Mouse (Mus musculus): ENCODE measurements around the gene Fam240a. TPM values are rescaled to one million over a fixed set of nuclear protein-coding genes. Genes with fewer than 3 reads are reported as not detected.

The Fam240a gene
- total RNA-seq, 2 experiments from 2014 or later, result not detected

Small RNAs within 50 kb of the gene (microRNA-seq; reads per million reads assigned to microRNA genes)
- not detected for gene Gm24269

Other genes starting within 250 kb of the Fam240a start
- gene Myl3, start 175.0 kb downstream of the Fam240a start, total RNA-seq (2021), result 10 to 100 TPM; 10.6 to 78.0 TPM
- 10 to 100 TPM; 13.4 to 13.9 TPM for gene Pth1r, start 169.7 kb downstream of the Fam240a start, total RNA-seq (2021)
- not detected for gene Prss42, start 118.7 kb downstream of the Fam240a start, total RNA-seq (2021)
- not detected for gene Prss44, start 102.9 kb downstream of the Fam240a start, total RNA-seq (2021)
- not detected for gene Prss43, start 90.2 kb downstream of the Fam240a start, total RNA-seq (2021)
- gene Prss45, start 82.3 kb downstream of the Fam240a start, total RNA-seq (2021), result not detected
- not detected for gene Prss46, start 72.4 kb downstream of the Fam240a start, total RNA-seq (2021)
- gene Prss50, start 58.9 kb downstream of the Fam240a start, total RNA-seq (2021), result under 1 TPM in 1 of 2 experiments, not detected in 1; 0.67 TPM
- 10 to 100 TPM; 16.4 to 18.2 TPM for gene Als2cl, start 37.0 kb downstream of the Fam240a start, total RNA-seq (2021)
- 1 to 10 TPM; 1.9 to 5.6 TPM for gene Tmie, start 36.7 kb downstream of the Fam240a start, total RNA-seq (2021)
- not detected for gene Tdgf1, start 29.3 kb upstream of the Fam240a start, total RNA-seq (2021)
- 1 to 10 TPM; 2.2 to 5.4 TPM for gene Lrrc2, start 34.7 kb upstream of the Fam240a start, total RNA-seq (2021)
- gene Rtp3, start 73.7 kb upstream of the Fam240a start, total RNA-seq (2021), result 10 to 100 TPM in 1 of 2 experiments, 1 to 10 TPM in 1; 7.5 to 10.3 TPM
- gene Ltf, start 102.4 kb upstream of the Fam240a start, total RNA-seq (2021), result 10 to 100 TPM; 14.8 to 15.6 TPM
- gene Ccrl2, start 140.7 kb upstream of the Fam240a start, total RNA-seq (2021), result 1 to 10 TPM; 3.4 to 4.8 TPM
- 10 to 100 TPM; 41.7 to 50.1 TPM for gene Lrrfip2, start 200.7 kb upstream of the Fam240a start, total RNA-seq (2021)